Mouse (Mus musculus) brain, embryonic 14.5 days (tissue): ENCODE data around the gene Nefh.

Source experiments
- CTCF ChIP-seq: fragments of 200-500 bp; IDR thresholded peaks from 2 replicates; pipeline ENCODE4 v1.5.1; 2012; ENCODE audit warnings: inconsistent platforms, mild to moderate bottlenecking, moderate library complexity, borderline replicate concordance; ENCODE audit not compliant: insufficient read depth, insufficient read length; ENCODE audit errors: extremely low read depth
- POLR2A ChIP-seq: fragments of 200-500 bp; IDR thresholded peaks from 2 replicates; pipeline ENCODE4 v1.6.1; 2012; ENCODE audit warnings: mild to moderate bottlenecking, inconsistent platforms, borderline replicate concordance; ENCODE audit not compliant: poor library complexity, insufficient read depth, insufficient read length, severe bottlenecking; ENCODE audit errors: extremely low read depth

GRCm38 (mm10) chr11:4921281-4921680 lies 26.6 kb downstream of the Nefh start:
- TF ChIP-seq POLR2A, result no peak
- TF ChIP-seq CTCF, result no peak
